Mouse (Mus musculus): ENCODE results near the gene Gm28036. TPM values are rescaled to one million over a fixed set of nuclear protein-coding genes. Genes with fewer than 3 reads are reported as not detected.

Gene Gm28036
- 17.0 and 17.2 TPM in 2 replicates for polyA plus RNA-seq (2015; fragmentation: Nextera tagmentation; extraction: Ambion mirVana)

DNA sequence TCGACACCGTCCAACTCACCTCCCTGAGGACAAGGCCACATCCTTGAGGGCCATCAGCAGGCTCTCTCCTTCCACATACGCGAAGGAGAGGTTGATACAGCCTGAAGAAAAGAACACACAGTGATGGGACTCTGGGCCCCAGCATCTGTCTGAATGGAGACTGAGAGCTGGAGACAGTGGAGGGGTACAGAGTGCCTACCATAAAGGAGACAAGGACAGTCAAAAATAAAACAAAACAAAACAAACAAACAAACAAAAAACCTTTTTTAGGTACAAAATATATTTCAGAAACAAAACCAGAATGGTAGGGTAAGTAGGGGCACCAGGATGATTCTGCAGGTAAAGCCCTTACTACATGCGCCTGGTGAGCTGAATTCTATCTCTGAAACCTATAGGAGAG, at the start of gene Gm28036:
Gene Gm28036, minus strand, starts transcription at position 101 of the 400 bp plus-strand sequence.
- no peak within 1 kb of the TSS for H3K27ac ChIP-seq (replicated peaks)
- no peaks in the 10 kb centered on the region for H3K9me3 ChIP-seq (replicated peaks)
- H3K4me2 ChIP-seq (replicated peaks) = no peak within 1 kb of the TSS
- H3K27me3 ChIP-seq = no peaks in the 10 kb centered on the region
- peaks cover 39% of the 10 kb centered on the region for H3K36me3 ChIP-seq
- H3K4me1 ChIP-seq = no peaks in the 10 kb centered on the region
- no peak within 1 kb of the TSS for H3K9ac ChIP-seq
- H3K4me3 ChIP-seq (replicated peaks) = no peak within 1 kb of the TSS
- WGBS = 96% methylated on average over 5 of the region's 5 CpGs
- ATAC-seq (ENCODE audit: insufficient number of reproducible peaks, low FRiP score, low TSS enrichment, low read depth) = no peak

- peaks cover 78% of the 10 kb centered on the region for H3K36me3 ChIP-seq
- no peak for ATAC-seq (ENCODE audit: insufficient number of reproducible peaks, low FRiP score, low TSS enrichment, low read depth)
- H3K9ac ChIP-seq = no peak overlapping the region
- no peaks in the 10 kb centered on the region for H3K4me1 ChIP-seq
- WGBS = 87% methylated on average over 5 of the region's 5 CpGs
- H3K27ac ChIP-seq (replicated peaks) = no peak overlapping the region
- no peaks in the 10 kb centered on the region for H3K9me3 ChIP-seq (replicated peaks)
- H3K27me3 ChIP-seq = no peaks in the 10 kb centered on the region
- no peak overlapping the region for H3K4me3 ChIP-seq (replicated peaks)
- no peak overlapping the region for H3K4me2 ChIP-seq (replicated peaks)
These were observed 39.7 kb upstream of the Gm28036 start for GRCm38 (mm10) chr2:156166557-156166956.

- no peak overlapping the region for H3K9ac ChIP-seq
These were observed 38.6 kb upstream of the Gm28036 start for GRCm38 (mm10) chr2:156165478-156165877.

GRCm38 (mm10) chr2:156151538-156151937, 24.6 kb upstream of the Gm28036 start:
- no peaks in the 10 kb centered on the region for H3K4me1 ChIP-seq
- no peak for ATAC-seq (ENCODE audit: insufficient number of reproducible peaks, low FRiP score, low TSS enrichment, low read depth)
- no peak overlapping the region for H3K4me2 ChIP-seq (replicated peaks)
- H3K9ac ChIP-seq = no peak overlapping the region
- H3K27me3 ChIP-seq = no peaks in the 10 kb centered on the region
- no peak overlapping the region for H3K27ac ChIP-seq (replicated peaks)
- peaks cover 63% of the 10 kb centered on the region for H3K36me3 ChIP-seq
- no peaks in the 10 kb centered on the region for H3K9me3 ChIP-seq (replicated peaks)
- no peak overlapping the region for H3K4me3 ChIP-seq (replicated peaks)

More at GRCm38 (mm10) chr2:156165478-156165877, 38.6 kb upstream of the Gm28036 start:
- no peak for ATAC-seq (ENCODE audit: insufficient number of reproducible peaks, low FRiP score, low TSS enrichment, low read depth)
- WGBS = 90% methylated on average over 1 of the region's 1 CpGs
- Histone ChIP-seq H3K27me3 (no peaks in the 10 kb centered on the region), H3K4me1 (no peaks in the 10 kb centered on the region), H3K4me3 (replicated peaks) (no peak overlapping the region), H3K9me3 (replicated peaks) (no peaks in the 10 kb centered on the region), H3K36me3 (peaks cover 76% of the 10 kb centered on the region), H3K27ac (replicated peaks) (no peak overlapping the region), H3K4me2 (replicated peaks) (no peak overlapping the region)

GRCm38 (mm10) chr2:156147316-156147915, 20.5 kb upstream of the Gm28036 start:
- peaks cover 42% of the 10 kb centered on the region for H3K36me3 ChIP-seq
- WGBS = 82% methylated on average over 3 of the region's 3 CpGs
- H3K9ac ChIP-seq = no peak overlapping the region
- no peak overlapping the region for H3K27ac ChIP-seq (replicated peaks)
- ATAC-seq (ENCODE audit: insufficient number of reproducible peaks, low FRiP score, low TSS enrichment, low read depth) = no peak
- no peaks in the 10 kb centered on the region for H3K9me3 ChIP-seq (replicated peaks)
- no peak overlapping the region for H3K4me3 ChIP-seq (replicated peaks)
- peaks cover 10% of the 10 kb centered on the region for H3K4me1 ChIP-seq
- H3K4me2 ChIP-seq (replicated peaks) = no peak overlapping the region
- H3K27me3 ChIP-seq = no peaks in the 10 kb centered on the region

- WGBS = 74% methylated on average over 5 of the region's 5 CpGs
- H3K36me3 ChIP-seq = peaks cover 49% of the 10 kb centered on the region
- ATAC-seq (ENCODE audit: insufficient number of reproducible peaks, low FRiP score, low TSS enrichment, low read depth) = no peak
- no peak overlapping the region for H3K27ac ChIP-seq (replicated peaks)
- H3K4me3 ChIP-seq (replicated peaks) = no peak overlapping the region
- no peak overlapping the region for H3K4me2 ChIP-seq (replicated peaks)
- peaks cover 10% of the 10 kb centered on the region for H3K4me1 ChIP-seq
- H3K9ac ChIP-seq = no peak overlapping the region
- H3K27me3 ChIP-seq = no peaks in the 10 kb centered on the region
- no peaks in the 10 kb centered on the region for H3K9me3 ChIP-seq (replicated peaks)
These were observed 19.5 kb upstream of the Gm28036 start for GRCm38 (mm10) chr2:156146272-156146989.

DNA sequence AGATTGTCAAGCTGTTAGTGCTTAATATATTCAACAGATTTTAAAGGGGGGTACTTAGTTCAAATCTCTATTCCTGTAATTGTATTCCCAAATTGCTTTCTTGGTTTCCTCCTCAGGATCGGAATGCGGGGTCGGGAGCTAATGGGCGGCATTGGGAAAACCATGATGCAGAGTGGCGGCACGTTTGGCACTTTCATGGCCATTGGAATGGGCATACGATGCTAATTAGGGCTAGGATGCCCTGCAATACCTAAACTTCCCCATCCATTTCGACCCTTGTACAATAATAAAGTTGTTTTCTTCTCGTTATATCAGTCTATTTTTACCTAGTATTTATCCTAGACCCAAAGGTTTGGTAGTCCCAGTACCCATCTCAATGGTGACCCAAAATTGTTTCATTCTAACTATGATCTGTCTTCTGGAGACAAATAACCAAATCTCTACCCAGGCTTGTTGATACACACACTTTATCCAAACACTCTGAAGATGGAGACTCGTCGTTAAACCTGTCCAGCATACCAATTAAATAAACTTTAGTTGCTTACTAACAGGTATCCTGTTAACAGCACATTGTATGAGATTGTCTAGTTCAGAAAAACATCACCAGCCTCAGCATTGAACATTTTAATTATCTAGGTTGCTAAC, 18.7 kb upstream of the Gm28036 start:
- peaks cover 45% of the 10 kb centered on the region for H3K36me3 ChIP-seq
- no peak overlapping the region for H3K9ac ChIP-seq
- no peak overlapping the region for H3K27ac ChIP-seq (replicated peaks)
- H3K27me3 ChIP-seq = no peaks in the 10 kb centered on the region
- H3K9me3 ChIP-seq (replicated peaks) = no peaks in the 10 kb centered on the region
- 48% methylated on average over 11 of the region's 11 CpGs for WGBS
- peak overlapping the region; percentile 74 for H3K4me2 ChIP-seq (replicated peaks)
- no peak for ATAC-seq (ENCODE audit: insufficient number of reproducible peaks, low FRiP score, low TSS enrichment, low read depth)
- H3K4me3 ChIP-seq (replicated peaks) = peak overlapping the region; percentile 87; the same call in 1 of the 2 replicates
- peaks cover 10% of the 10 kb centered on the region for H3K4me1 ChIP-seq

- ATAC-seq (ENCODE audit: insufficient number of reproducible peaks, low FRiP score, low TSS enrichment, low read depth) = peak; percentile 97
- peaks cover 35% of the 10 kb centered on the region for H3K36me3 ChIP-seq
- H3K9me3 ChIP-seq (replicated peaks) = no peaks in the 10 kb centered on the region
- H3K4me2 ChIP-seq (replicated peaks) = peak within 1 kb of the TSS; percentile 74
- H3K27me3 ChIP-seq = no peaks in the 10 kb centered on the region
- WGBS = under 1% methylated on average over 70 of the region's 70 CpGs
- H3K27ac ChIP-seq (replicated peaks) = peak within 1 kb of the TSS; percentile 94
- peak within 1 kb of the TSS; percentile 87 for H3K4me3 ChIP-seq (replicated peaks)
- peaks cover 10% of the 10 kb centered on the region for H3K4me1 ChIP-seq
- H3K9ac ChIP-seq = peak within 1 kb of the TSS; percentile 87
These were observed 17.2 kb upstream of the Gm28036 start, which contains the start of the genes Romo1 and Nfs1 for GRCm38 (mm10) chr2:156143953-156144724. Gene Romo1, plus strand, starts transcription at chr2:156144039. Gene Nfs1, minus strand, starts transcription at chr2:156144186.

DNA sequence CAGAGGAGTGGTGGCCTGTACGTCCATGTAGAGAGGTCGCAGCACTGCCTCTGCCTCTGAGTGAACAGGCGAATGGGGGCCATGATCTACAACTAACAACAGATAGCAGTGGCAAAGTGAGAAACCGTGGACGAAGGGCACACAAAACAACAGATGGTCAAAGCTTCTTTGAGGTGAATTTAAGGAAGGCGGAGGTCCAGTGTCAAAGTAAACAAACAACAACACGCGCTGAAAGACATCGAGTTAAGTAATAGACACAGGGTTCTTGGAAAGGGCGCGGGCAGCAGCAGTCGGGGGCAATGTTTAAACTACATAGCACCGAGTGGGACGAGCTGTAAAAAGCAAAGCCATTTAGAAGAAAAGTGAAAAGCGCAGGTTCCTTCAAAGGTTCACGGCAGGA, 16.5 kb upstream of the Gm28036 start:
- H3K27me3 ChIP-seq = no peaks in the 10 kb centered on the region
- peak overlapping the region; percentile 74 for H3K4me2 ChIP-seq (replicated peaks)
- H3K4me3 ChIP-seq (replicated peaks) = peak overlapping the region; percentile 87
- H3K4me1 ChIP-seq = peaks cover 10% of the 10 kb centered on the region
- H3K9ac ChIP-seq = peak overlapping the region; percentile 87
- no peaks in the 10 kb centered on the region for H3K9me3 ChIP-seq (replicated peaks)
- H3K36me3 ChIP-seq = peaks cover 33% of the 10 kb centered on the region
- WGBS = 3% methylated on average over 16 of the region's 16 CpGs
- H3K27ac ChIP-seq (replicated peaks) = peak overlapping the region; percentile 94
- no peak for ATAC-seq (ENCODE audit: insufficient number of reproducible peaks, low FRiP score, low TSS enrichment, low read depth)

- Histone ChIP-seq H3K4me3 (replicated peaks) (peak overlapping the region; percentile 87), H3K4me2 (replicated peaks) (peak overlapping the region; percentile 74), H3K9ac (no peak overlapping the region)
These were observed 15.9 kb upstream of the Gm28036 start for GRCm38 (mm10) chr2:156142820-156143219.

GRCm38 (mm10) chr2:156135695-156136094, 8.8 kb upstream of the Gm28036 start:
- H3K4me3 ChIP-seq (replicated peaks) = no peak overlapping the region
- H3K36me3 ChIP-seq = peaks cover 18% of the 10 kb centered on the region
- WGBS = 86% methylated on average over 6 of the region's 6 CpGs
- no peak for ATAC-seq (ENCODE audit: insufficient number of reproducible peaks, low FRiP score, low TSS enrichment, low read depth)
- no peak overlapping the region for H3K27ac ChIP-seq (replicated peaks)
- H3K27me3 ChIP-seq = no peaks in the 10 kb centered on the region
- H3K9ac ChIP-seq = no peak overlapping the region
- no peak overlapping the region for H3K4me2 ChIP-seq (replicated peaks)
- no peaks in the 10 kb centered on the region for H3K4me1 ChIP-seq
- H3K9me3 ChIP-seq (replicated peaks) = no peaks in the 10 kb centered on the region

More at GRCm38 (mm10) chr2:156142820-156143219, 15.9 kb upstream of the Gm28036 start:
- 78% methylated on average over 2 of the region's 2 CpGs for WGBS
- Histone ChIP-seq H3K36me3 (peaks cover 29% of the 10 kb centered on the region), H3K9me3 (replicated peaks) (no peaks in the 10 kb centered on the region), H3K27me3 (no peaks in the 10 kb centered on the region), H3K4me1 (peaks cover 10% of the 10 kb centered on the region), H3K27ac (replicated peaks) (no peak overlapping the region)
- no peak for ATAC-seq (ENCODE audit: insufficient number of reproducible peaks, low FRiP score, low TSS enrichment, low read depth)

All from embryonic facial prominence, embryonic 15.5 days (tissue).